Mouse (Mus musculus) MEL (cell line): ENCODE data around the gene Ninl.

Experiments used
- CTCF ChIP-seq, 3 experiments: IDR thresholded peaks in 2 of 3; conservative IDR thresholded peaks in 1 of 3; 2 replicates each; pipeline ENCODE4 v1.5.1; 2011 to 2012; ENCODE audit warnings: low read length in 3 of 3, low read depth in 2 of 3, mild to moderate bottlenecking in 2 of 3, improper control_type of control experiment in 1 of 3, inconsistent platforms in 1 of 3, mixed read lengths in 1 of 3, moderate library complexity in 1 of 3; ENCODE audit not compliant: control insufficient read depth in 1 of 3, insufficient read depth in 1 of 3, poor library complexity in 1 of 3, severe bottlenecking in 1 of 3
- ELF1 ChIP-seq: IDR thresholded peaks from 2 replicates; pipeline ENCODE4 v1.6.1; 2014; ENCODE audit warnings: low read depth, mild to moderate bottlenecking, inconsistent platforms, low read length, improper control_type of control experiment, moderate library complexity
- EP300 ChIP-seq, 2 experiments: IDR thresholded peaks; 2 replicates each; pipeline ENCODE4 v1.6.1; 2011; ENCODE audit warnings: improper control_type of control experiment in 2 of 2, low read length in 2 of 2, low read depth in 1 of 2, mild to moderate bottlenecking in 1 of 2
- MAX ChIP-seq: IDR thresholded peaks from 2 replicates; pipeline ENCODE4 v1.6.1; 2011; ENCODE audit warnings: low read length, improper control_type of control experiment
- MAZ ChIP-seq: IDR thresholded peaks from 2 replicates; pipeline ENCODE4 v1.6.1; 2012; ENCODE audit warnings: low read depth, mild to moderate bottlenecking, inconsistent platforms, low read length, improper control_type of control experiment
- MYB ChIP-seq: IDR thresholded peaks from 2 replicates; pipeline ENCODE4 v1.6.1; 2011; ENCODE audit warnings: mild to moderate bottlenecking, low read depth, low read length, improper control_type of control experiment
- NELFE ChIP-seq: IDR thresholded peaks from 2 replicates; pipeline ENCODE4 v1.6.1; 2011; ENCODE audit warnings: low read depth, low read length, improper control_type of control experiment
- POLR2A ChIP-seq, 2 experiments: IDR thresholded peaks; 2 replicates each; pipeline ENCODE4 v1.6.1; 2011 to 2012; ENCODE audit warnings: low read length in 2 of 2, mild to moderate bottlenecking in 2 of 2, control low read depth in 1 of 2, improper control_type of control experiment in 1 of 2, low read depth in 1 of 2, moderate library complexity in 1 of 2; ENCODE audit not compliant: control insufficient read depth in 1 of 2, insufficient read depth in 1 of 2, poor library complexity in 1 of 2
- POLR2AphosphoS2 ChIP-seq: IDR thresholded peaks from 2 replicates; pipeline ENCODE4 v1.6.1; 2011; ENCODE audit warnings: low read length, improper control_type of control experiment
- POLR2AphosphoS5 ChIP-seq: IDR thresholded peaks from 2 replicates; pipeline ENCODE4 v1.6.1; 2012; ENCODE audit warnings: low read depth, borderline replicate concordance, mild to moderate bottlenecking, inconsistent platforms, low read length, moderate library complexity, mixed read lengths
- UBTF ChIP-seq: IDR thresholded peaks from 2 replicates; pipeline ENCODE4 v1.6.1; 2012; ENCODE audit warnings: low read depth, mild to moderate bottlenecking, inconsistent platforms, low read length, improper control_type of control experiment, moderate library complexity, borderline replicate concordance; ENCODE audit not compliant: insufficient read depth
- ZMIZ1 ChIP-seq: IDR thresholded peaks from 2 replicates; pipeline ENCODE4 v1.6.1; 2012; ENCODE audit warnings: low read depth, mild to moderate bottlenecking, inconsistent platforms, low read length, improper control_type of control experiment, moderate library complexity

DNA sequence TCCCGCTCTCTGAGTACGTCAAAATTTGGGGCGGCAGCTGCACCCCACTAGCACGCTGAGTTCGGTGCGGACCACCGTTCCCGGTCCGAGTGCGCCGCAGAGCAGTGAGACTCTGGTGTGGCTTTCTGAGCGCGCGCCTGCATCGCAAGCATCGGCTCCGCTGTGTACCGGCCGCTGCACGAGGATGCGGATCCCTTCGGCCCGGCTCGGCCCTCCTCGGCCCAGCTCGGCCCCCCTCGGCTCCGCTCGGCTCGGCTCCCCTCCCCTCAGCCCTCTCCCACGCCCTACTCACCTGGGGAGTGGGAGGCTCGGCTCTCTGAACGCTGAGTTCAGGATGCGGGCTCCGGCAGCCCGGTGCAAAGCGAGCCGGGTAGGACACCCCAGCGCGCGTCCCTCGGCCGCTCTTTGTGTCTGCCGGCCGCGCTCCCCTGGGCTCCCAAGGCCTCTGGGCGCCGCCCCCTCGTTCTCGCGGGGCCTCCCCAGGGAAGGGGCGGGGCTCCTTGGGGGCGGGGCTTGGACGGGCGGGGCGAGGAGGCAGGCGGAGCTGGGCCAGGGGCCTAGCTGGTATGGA lies 30.2 kb downstream of the Ninl start:
- TF ChIP-seq EP300 (IDR thresholded peaks at IDR 0.05; ENCODE audit: low read depth in 1 of 2, low read length in 2 of 2): no peak
- TF ChIP-seq UBTF: no peak
- no peak for TF ChIP-seq CTCF (IDR thresholded peaks at IDR 0.05 in 2 of 3, conservative IDR thresholded peaks at IDR 0.05 in 1 of 3; ENCODE audit: control insufficient read depth in 1 of 3, insufficient read depth in 1 of 3, low read depth in 2 of 3, low read length in 3 of 3, poor library complexity in 1 of 3, severe bottlenecking in 1 of 3)
- no peak for TF ChIP-seq MAX
- TF ChIP-seq POLR2AphosphoS5: no peak
- TF ChIP-seq MYB: no peak
- peak; percentile 70; the same call in 1 of the 2 replicates for TF ChIP-seq ZMIZ1
- TF ChIP-seq POLR2A (IDR thresholded peaks at IDR 0.05; ENCODE audit: control insufficient read depth in 1 of 2, insufficient read depth in 1 of 2, low read depth in 1 of 2, low read length in 2 of 2, poor library complexity in 1 of 2): peak; percentile 74 to 80; a peak in 3 of 4 replicates
- peak; percentile 70 for TF ChIP-seq NELFE
- TF ChIP-seq POLR2AphosphoS2: peak; percentile 49; the same call in 1 of the 2 replicates
- 0 out of 2 replicates have a peak, but pooled peaks have one; percentile 19 for TF ChIP-seq ELF1
- TF ChIP-seq MAZ: 0 out of 2 replicates have a peak, but pooled peaks have one; percentile 75
